Mouse (Mus musculus): Measurements from ENCODE around the gene Gm21833. TPM values are rescaled to one million over a fixed set of nuclear protein-coding genes. Genes with fewer than 3 reads are reported as not detected.
"Not testable (repeated sequence)": the region's sequence is repeated elsewhere in the genome, so short reads cannot be mapped to it uniquely, and the experiment has no call there.

Gm21833 gene
- polyA plus RNA-seq (2014; fragmentation: Nextera tagmentation; extraction: Ambion mirVana): not detected in 2 replicates

DNA sequence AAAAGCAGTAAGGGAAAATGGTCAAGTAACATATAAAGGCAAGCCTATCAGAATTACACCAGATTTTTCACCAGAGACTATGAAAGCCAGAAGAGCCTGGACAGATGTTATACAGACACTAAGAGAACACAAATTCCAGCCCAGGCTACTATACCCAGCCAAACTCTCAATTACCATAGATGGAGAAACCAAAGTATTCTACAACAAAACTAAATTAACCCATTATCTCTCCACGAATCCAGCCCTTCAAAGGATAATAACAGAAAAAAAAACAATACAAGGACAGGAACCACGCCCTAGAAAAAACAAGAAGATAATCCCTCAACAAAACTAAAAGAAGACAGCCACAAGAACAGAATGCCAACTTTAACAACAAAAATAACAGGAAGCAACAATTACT lies at the start of gene Gm21833:
Gm21833 (plus strand) TSS at position 301 of the 400 bp plus-strand sequence.
- DNase-seq (ENCODE audit: low spot score); H3K4me1 ChIP-seq (ENCODE audit: control insufficient read depth, insufficient read depth, low read length); H3K4me2 ChIP-seq (ENCODE audit: low read depth, low read length); H3K9ac ChIP-seq (replicated peaks; ENCODE audit: low read length); H3K36me3 ChIP-seq (replicated peaks; ENCODE audit: control insufficient read depth, insufficient read depth, low read depth, low read length); H3K9me3 ChIP-seq (replicated peaks; ENCODE audit: control insufficient read depth, low read length); H3K27ac ChIP-seq (replicated peaks; ENCODE audit: low read depth, low read length); H3K27me3 ChIP-seq (ENCODE audit: control insufficient read depth, insufficient read depth, low read length); ATAC-seq (replicated peaks; ENCODE audit: insufficient number of reproducible peaks, low FRiP score, low TSS enrichment, low read depth); H3K4me3 ChIP-seq (ENCODE audit: low read depth, low read length): not testable (repeated sequence)
- 86% methylated on average over 2 of the region's 2 CpGs for WGBS

DNA sequence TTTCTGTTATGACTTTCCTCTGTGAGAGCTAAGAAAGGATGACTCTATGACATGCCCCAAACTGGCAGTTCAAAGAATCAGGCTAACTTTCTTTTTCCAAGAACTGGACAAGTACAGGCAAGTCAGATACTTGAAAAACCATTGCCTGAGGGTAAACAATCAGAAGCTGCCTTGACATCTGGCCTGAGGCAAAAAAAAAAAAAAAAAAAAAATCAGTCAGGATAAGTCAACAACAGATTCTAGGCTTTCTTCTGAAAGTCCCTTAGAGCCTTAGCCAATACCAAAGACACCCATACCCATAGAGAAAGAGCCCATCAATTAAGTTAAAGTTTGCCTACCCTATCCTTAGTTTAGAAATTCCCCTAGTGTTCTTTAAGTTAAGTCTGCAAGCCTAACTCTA lies 38.7 kb upstream of the Gm21833 start:
- no peak overlapping the region for H3K4me2 ChIP-seq (ENCODE audit: low read depth, low read length)
- no peak overlapping the region for H3K4me3 ChIP-seq (ENCODE audit: low read depth, low read length)
- H3K36me3 ChIP-seq (replicated peaks; ENCODE audit: control insufficient read depth, insufficient read depth, low read depth, low read length): no peaks in the 10 kb centered on the region
- no peaks in the 10 kb centered on the region for H3K4me1 ChIP-seq (ENCODE audit: control insufficient read depth, insufficient read depth, low read length)
- no peak overlapping the region for H3K9ac ChIP-seq (replicated peaks; ENCODE audit: low read length)
- no peak overlapping the region for H3K27ac ChIP-seq (replicated peaks; ENCODE audit: low read depth, low read length)
- ATAC-seq (replicated peaks; ENCODE audit: insufficient number of reproducible peaks, low FRiP score, low TSS enrichment, low read depth) (no peak), DNase-seq (ENCODE audit: low spot score) (peak; percentile 17)
- H3K9me3 ChIP-seq (replicated peaks; ENCODE audit: control insufficient read depth, low read length): no peaks in the 10 kb centered on the region
- H3K27me3 ChIP-seq (ENCODE audit: control insufficient read depth, insufficient read depth, low read length): no peaks in the 10 kb centered on the region

DNA sequence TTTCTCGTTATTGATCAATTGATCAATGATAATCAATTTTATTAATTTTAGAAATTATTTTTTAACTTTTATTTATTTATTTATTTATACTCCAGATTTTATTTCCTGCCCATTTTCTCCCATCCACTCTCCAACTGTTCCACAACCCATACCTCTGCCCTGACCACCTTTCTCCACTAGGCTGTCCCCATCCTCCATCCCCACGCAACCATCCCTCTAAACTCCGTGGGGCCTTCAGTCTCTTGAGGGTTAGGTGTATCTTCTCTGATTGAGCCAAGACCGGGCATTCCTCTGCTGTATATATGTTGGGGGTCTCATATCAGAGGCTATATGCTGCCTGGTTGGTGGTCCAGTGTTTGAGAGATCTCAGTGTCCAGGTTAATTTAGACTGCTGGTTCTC lies 31.7 kb upstream of the Gm21833 start:
- Histone ChIP-seq H3K9me3 (replicated peaks; ENCODE audit: control insufficient read depth, low read length) (no peaks in the 10 kb centered on the region), H3K27ac (replicated peaks; ENCODE audit: low read depth, low read length) (no peak overlapping the region), H3K9ac (replicated peaks; ENCODE audit: low read length) (no peak overlapping the region), H3K36me3 (replicated peaks; ENCODE audit: control insufficient read depth, insufficient read depth, low read depth, low read length) (no peaks in the 10 kb centered on the region), H3K4me2 (ENCODE audit: low read depth, low read length) (no peak overlapping the region), H3K4me3 (ENCODE audit: low read depth, low read length) (no peak overlapping the region), H3K4me1 (ENCODE audit: control insufficient read depth, insufficient read depth, low read length) (no peaks in the 10 kb centered on the region), H3K27me3 (ENCODE audit: control insufficient read depth, insufficient read depth, low read length) (no peaks in the 10 kb centered on the region)
- no peak for ATAC-seq (replicated peaks; ENCODE audit: insufficient number of reproducible peaks, low FRiP score, low TSS enrichment, low read depth)
- no peak for DNase-seq (ENCODE audit: low spot score)
- WGBS: 87% methylated on average over 4 of the region's 4 CpGs

DNA sequence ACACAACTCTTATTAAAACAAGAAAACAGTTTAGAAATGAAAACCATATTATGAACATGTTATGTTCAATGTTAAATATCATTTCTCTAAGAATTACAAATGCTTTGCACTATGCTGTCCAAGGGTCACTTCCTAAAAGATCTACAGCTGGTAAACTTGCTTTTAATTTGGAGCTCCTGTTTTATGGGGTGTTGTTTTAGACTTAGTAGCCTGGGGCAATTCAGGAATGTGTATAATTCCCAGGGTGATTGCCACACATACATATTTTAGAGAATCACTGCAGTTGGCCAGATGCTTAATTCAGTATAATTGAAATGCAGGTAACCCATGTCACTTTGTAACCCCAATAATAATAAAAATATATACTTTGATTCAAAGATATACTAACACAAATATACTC lies 12.9 kb upstream of the Gm21833 start:
- H3K9me3 ChIP-seq (replicated peaks; ENCODE audit: control insufficient read depth, low read length): no peaks in the 10 kb centered on the region
- H3K27ac ChIP-seq (replicated peaks; ENCODE audit: low read depth, low read length): no peak overlapping the region
- no peak overlapping the region for H3K4me3 ChIP-seq (ENCODE audit: low read depth, low read length)
- no peaks in the 10 kb centered on the region for H3K27me3 ChIP-seq (ENCODE audit: control insufficient read depth, insufficient read depth, low read length)
- no peaks in the 10 kb centered on the region for H3K36me3 ChIP-seq (replicated peaks; ENCODE audit: control insufficient read depth, insufficient read depth, low read depth, low read length)
- no peak for ATAC-seq (replicated peaks; ENCODE audit: insufficient number of reproducible peaks, low FRiP score, low TSS enrichment, low read depth)
- peak; percentile 3 for DNase-seq (ENCODE audit: low spot score)
- H3K9ac ChIP-seq (replicated peaks; ENCODE audit: low read length): no peak overlapping the region
- H3K4me2 ChIP-seq (ENCODE audit: low read depth, low read length): no peak overlapping the region
- H3K4me1 ChIP-seq (ENCODE audit: control insufficient read depth, insufficient read depth, low read length): no peaks in the 10 kb centered on the region

DNA sequence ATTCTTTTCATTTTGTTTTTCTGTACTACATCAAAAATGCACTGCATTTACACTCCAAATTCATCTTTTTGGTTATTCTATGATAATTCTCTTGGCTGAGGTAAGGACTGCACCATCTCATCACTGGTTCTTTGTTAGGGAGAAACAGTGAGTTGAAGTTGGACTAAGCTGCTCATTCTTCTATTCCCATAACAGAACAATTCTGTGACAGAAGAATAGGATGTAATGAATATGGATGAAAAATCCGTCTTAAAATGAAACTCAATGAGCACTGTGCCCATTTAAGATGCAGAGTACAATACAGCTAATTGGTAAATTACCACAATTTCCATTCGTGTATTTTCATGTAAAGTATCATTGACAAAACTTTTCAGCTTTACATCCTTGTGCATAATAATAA lies 11.6 kb upstream of the Gm21833 start:
- DNase-seq (ENCODE audit: low spot score) (no peak), ATAC-seq (replicated peaks; ENCODE audit: insufficient number of reproducible peaks, low FRiP score, low TSS enrichment, low read depth) (no peak)
- no peak overlapping the region for H3K9ac ChIP-seq (replicated peaks; ENCODE audit: low read length)
- WGBS: 81% methylated on average over 2 of the region's 2 CpGs
- no peak overlapping the region for H3K4me2 ChIP-seq (ENCODE audit: low read depth, low read length)
- H3K27me3 ChIP-seq (ENCODE audit: control insufficient read depth, insufficient read depth, low read length): no peaks in the 10 kb centered on the region
- H3K36me3 ChIP-seq (replicated peaks; ENCODE audit: control insufficient read depth, insufficient read depth, low read depth, low read length): no peaks in the 10 kb centered on the region
- H3K4me3 ChIP-seq (ENCODE audit: low read depth, low read length): no peak overlapping the region
- no peak overlapping the region for H3K27ac ChIP-seq (replicated peaks; ENCODE audit: low read depth, low read length)
- H3K4me1 ChIP-seq (ENCODE audit: control insufficient read depth, insufficient read depth, low read length): no peaks in the 10 kb centered on the region
- no peaks in the 10 kb centered on the region for H3K9me3 ChIP-seq (replicated peaks; ENCODE audit: control insufficient read depth, low read length)

DNA sequence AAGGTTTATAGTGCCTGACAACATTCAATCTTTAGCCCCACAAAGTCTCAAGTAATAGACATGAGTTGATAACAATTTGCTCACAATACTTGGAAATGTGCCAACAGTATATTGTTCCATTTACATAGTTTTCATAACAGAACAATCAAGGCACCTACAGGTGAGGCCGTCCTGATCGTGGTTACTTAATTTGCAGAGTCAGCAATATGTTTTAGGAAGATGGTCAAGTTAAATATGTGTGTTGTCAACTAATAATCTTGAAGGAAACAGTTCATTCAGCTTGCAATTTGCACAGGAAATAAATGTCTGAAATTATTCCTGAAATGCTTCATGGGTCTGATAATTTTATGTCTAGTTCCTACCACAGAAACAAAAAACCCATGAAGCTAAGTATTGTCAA lies 27.6 kb downstream of the Gm21833 start:
- DNase-seq (ENCODE audit: low spot score) (no peak), ATAC-seq (replicated peaks; ENCODE audit: insufficient number of reproducible peaks, low FRiP score, low TSS enrichment, low read depth) (no peak)
- Histone ChIP-seq H3K4me3 (ENCODE audit: low read depth, low read length) (no peak overlapping the region), H3K36me3 (replicated peaks; ENCODE audit: control insufficient read depth, insufficient read depth, low read depth, low read length) (no peaks in the 10 kb centered on the region), H3K4me2 (ENCODE audit: low read depth, low read length) (no peak overlapping the region), H3K27me3 (ENCODE audit: control insufficient read depth, insufficient read depth, low read length) (no peaks in the 10 kb centered on the region), H3K9me3 (replicated peaks; ENCODE audit: control insufficient read depth, low read length) (no peaks in the 10 kb centered on the region), H3K27ac (replicated peaks; ENCODE audit: low read depth, low read length) (no peak overlapping the region), H3K4me1 (ENCODE audit: control insufficient read depth, insufficient read depth, low read length) (no peaks in the 10 kb centered on the region), H3K9ac (replicated peaks; ENCODE audit: low read length) (no peak overlapping the region)
- WGBS: 89% methylated on average over 2 of the region's 2 CpGs

DNA sequence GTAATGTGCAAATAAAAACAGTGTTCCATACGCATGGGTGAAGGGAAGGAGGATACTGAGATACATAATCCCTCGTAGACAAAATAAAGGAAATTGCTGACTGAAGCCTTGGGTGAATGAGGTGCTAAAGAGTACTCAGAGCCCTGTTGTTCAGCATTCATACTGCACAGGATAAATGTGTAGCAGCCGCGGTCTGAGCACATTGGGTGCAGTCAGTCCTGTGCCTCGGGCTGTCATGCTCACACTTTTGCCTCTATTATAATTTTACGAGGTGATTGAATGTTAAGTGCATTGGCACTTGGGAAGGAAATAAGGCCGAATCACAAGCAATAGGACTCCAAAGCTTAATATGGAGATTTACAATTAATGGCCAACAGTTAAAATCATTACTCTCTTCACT lies 36.4 kb downstream of the Gm21833 start:
- Histone ChIP-seq H3K4me3 (ENCODE audit: low read depth, low read length) (no peak overlapping the region), H3K4me2 (ENCODE audit: low read depth, low read length) (no peak overlapping the region), H3K27me3 (ENCODE audit: control insufficient read depth, insufficient read depth, low read length) (no peaks in the 10 kb centered on the region), H3K9ac (replicated peaks; ENCODE audit: low read length) (no peak overlapping the region), H3K4me1 (ENCODE audit: control insufficient read depth, insufficient read depth, low read length) (no peaks in the 10 kb centered on the region), H3K9me3 (replicated peaks; ENCODE audit: control insufficient read depth, low read length) (no peaks in the 10 kb centered on the region), H3K36me3 (replicated peaks; ENCODE audit: control insufficient read depth, insufficient read depth, low read depth, low read length) (no peaks in the 10 kb centered on the region), H3K27ac (replicated peaks; ENCODE audit: low read depth, low read length) (no peak overlapping the region)
- DNase-seq (ENCODE audit: low spot score) (no peak), ATAC-seq (replicated peaks; ENCODE audit: insufficient number of reproducible peaks, low FRiP score, low TSS enrichment, low read depth) (no peak)
- 75% methylated on average over 7 of the region's 7 CpGs for WGBS

All from embryonic facial prominence, embryonic 11.5 days (tissue).